Mouse (Mus musculus): ENCODE data around the gene Dmwd.
A peak's percentile ranks its signal among the peaks of the same experiment; 100 is the strongest.

Gene Dmwd

DNA sequence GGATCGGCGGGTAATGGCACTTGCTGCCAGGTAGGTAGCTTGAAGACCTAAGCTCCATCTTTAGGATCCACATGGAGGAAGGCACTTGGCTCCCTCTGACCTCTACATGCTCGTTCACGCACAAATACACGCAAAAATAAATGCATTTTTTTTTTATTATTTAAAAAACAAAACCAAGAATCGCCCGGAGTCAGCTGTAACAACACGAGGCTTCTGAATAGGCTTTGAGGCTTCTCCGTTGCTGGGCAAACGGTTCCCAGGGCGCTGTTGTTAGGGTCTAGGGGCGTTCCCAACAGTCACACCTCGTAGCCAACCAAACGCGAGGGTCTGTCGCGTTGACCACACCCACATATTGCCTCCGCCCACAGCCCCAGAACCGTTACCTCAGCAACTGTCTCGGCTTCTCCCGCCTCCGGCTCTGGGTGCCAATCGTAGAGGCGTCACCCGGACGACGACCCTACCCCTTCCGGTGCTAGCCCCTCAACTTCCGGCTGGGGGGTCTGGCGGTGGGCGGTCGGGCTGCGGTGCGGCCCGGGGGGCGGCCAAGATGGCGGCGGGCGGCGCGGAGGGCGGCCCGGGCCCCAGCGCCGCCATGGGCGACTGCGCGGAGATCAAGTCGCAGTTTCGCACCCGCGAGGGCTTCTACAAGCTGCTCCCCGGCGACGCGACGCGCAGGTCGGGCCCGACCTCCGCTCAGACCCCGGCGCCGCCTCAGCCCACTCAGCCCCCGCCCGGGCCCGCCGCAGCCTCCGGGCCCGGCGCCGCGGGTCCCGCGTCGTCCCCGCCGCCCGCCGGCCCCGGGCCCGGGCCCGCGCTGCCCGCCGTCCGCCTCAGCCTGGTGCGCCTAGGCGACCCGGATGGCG is at the start of gene Dmwd:
Gene Dmwd (plus strand): TSS at position 505 of the 863 bp plus-strand sequence.
- Histone ChIP-seq H3K27me3 (ENCODE audit: insufficient read depth, low read length) (no peaks in the 10 kb centered on the region), H3K9me3 (ENCODE audit: low read length) (no peaks in the 10 kb centered on the region), H3K4me3 (replicated peaks; ENCODE audit: low read length) (peak within 1 kb of the TSS; percentile 94), H3K4me1 (replicated peaks; ENCODE audit: low read depth, low read length) (peaks cover 66% of the 10 kb centered on the region), H3K36me3 (ENCODE audit: insufficient read depth, low read length) (peaks cover 34% of the 10 kb centered on the region)
- TF ChIP-seq POU5F1 (IDR thresholded peaks at IDR 0.05; ENCODE audit: borderline replicate concordance, low read length) = no peak
- no peak for TF ChIP-seq CTCF (conservative IDR thresholded peaks at IDR 0.05; ENCODE audit: low read length)
- TF ChIP-seq NANOG (IDR thresholded peaks at IDR 0.05; ENCODE audit: borderline replicate concordance, low read length) = no peak

DNA sequence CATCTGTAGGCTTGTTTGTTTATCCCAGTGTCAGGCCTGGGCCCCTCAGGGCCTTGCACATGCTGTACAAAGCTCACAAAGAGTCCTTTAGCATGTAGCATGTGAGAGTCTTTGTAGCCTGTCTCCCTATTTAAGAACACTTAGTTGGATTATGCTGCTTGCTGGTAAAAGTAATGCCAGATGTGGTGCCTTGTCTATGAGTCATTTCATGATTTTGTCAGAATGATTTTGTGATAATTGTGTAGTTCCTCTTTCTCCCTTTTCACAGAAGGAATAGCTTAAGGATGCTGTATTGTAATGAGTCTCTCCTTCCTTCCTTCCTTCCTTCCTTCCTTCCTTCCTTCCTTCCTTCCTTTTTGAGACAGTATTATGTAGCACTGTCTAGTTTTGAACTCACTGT is 48.0 kb upstream of the Dmwd start:
- H3K27me3 ChIP-seq (ENCODE audit: insufficient read depth, low read length) = peaks cover 3% of the 10 kb centered on the region
- peaks cover 53% of the 10 kb centered on the region for H3K36me3 ChIP-seq (ENCODE audit: insufficient read depth, low read length)
- no peak for TF ChIP-seq CTCF (conservative IDR thresholded peaks at IDR 0.05; ENCODE audit: low read length)
- no peak for TF ChIP-seq NANOG (IDR thresholded peaks at IDR 0.05; ENCODE audit: borderline replicate concordance, low read length)
- no peak for TF ChIP-seq POU5F1 (IDR thresholded peaks at IDR 0.05; ENCODE audit: borderline replicate concordance, low read length)
- H3K4me3 ChIP-seq (replicated peaks; ENCODE audit: low read length) = no peak overlapping the region
- H3K9me3 ChIP-seq (ENCODE audit: low read length) = peaks cover 7% of the 10 kb centered on the region
- H3K4me1 ChIP-seq (replicated peaks; ENCODE audit: low read depth, low read length) = peaks cover 50% of the 10 kb centered on the region

DNA sequence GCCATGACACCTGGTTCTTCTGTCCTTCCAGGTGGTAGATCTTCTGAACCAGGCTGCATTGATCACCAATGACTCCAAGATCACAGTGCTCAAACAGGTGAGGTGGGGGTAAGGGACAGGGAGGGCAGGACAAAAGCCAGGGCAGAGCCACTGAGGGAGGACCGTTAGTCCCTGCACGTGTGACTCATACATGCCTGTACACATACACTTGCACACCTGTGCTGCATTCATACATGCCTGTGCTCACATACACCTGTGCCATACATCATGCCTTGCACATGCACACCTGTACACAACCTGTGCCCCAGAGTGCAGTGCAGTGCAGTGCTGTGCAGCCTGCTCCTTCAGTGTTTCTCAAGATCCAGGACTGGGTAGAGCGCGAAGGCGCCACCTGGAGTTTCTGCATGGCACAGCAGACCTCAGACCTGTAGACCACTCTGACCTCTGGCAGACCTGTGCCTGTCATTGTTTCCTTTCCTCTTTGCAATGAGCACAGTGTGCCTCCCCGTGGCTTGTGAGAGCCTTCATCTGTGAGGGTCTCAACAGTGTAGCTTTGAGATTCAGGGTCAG is 46.9 kb upstream of the Dmwd start:
- TF ChIP-seq POU5F1 (IDR thresholded peaks at IDR 0.05; ENCODE audit: borderline replicate concordance, low read length) = no peak
- peak; percentile 60 for TF ChIP-seq CTCF (conservative IDR thresholded peaks at IDR 0.05; ENCODE audit: low read length)
- Histone ChIP-seq H3K4me1 (replicated peaks; ENCODE audit: low read depth, low read length) (peaks cover 43% of the 10 kb centered on the region), H3K9me3 (ENCODE audit: low read length) (peaks cover 9% of the 10 kb centered on the region), H3K4me3 (replicated peaks; ENCODE audit: low read length) (no peak overlapping the region), H3K36me3 (ENCODE audit: insufficient read depth, low read length) (peaks cover 64% of the 10 kb centered on the region), H3K27me3 (ENCODE audit: insufficient read depth, low read length) (no peaks in the 10 kb centered on the region)

DNA sequence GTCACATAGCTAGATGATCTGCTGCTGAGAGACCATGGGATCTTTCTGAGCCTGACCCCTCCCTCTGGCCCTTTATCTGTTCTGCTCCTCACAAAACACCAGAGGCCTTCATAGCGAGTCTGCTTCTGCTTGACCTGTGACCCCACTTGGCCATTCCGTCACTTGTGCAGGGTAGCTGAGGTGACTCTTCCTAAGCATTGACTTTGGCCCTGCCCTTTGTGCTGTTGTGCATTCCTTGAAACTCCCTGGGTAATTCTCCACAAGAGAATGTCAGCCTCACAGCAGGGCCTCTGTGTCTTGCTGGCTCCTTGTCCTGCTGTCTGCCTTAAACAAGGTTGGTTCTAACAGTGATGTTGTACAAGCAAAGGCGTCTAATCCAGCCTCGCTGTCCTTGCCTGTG is 44.4 kb upstream of the Dmwd start:
- no peaks in the 10 kb centered on the region for H3K27me3 ChIP-seq (ENCODE audit: insufficient read depth, low read length)
- H3K36me3 ChIP-seq (ENCODE audit: insufficient read depth, low read length) = peaks cover 89% of the 10 kb centered on the region
- no peak for TF ChIP-seq POU5F1 (IDR thresholded peaks at IDR 0.05; ENCODE audit: borderline replicate concordance, low read length)
- no peak for TF ChIP-seq CTCF (conservative IDR thresholded peaks at IDR 0.05; ENCODE audit: low read length)
- TF ChIP-seq NANOG (IDR thresholded peaks at IDR 0.05; ENCODE audit: borderline replicate concordance, low read length) = no peak
- H3K9me3 ChIP-seq (ENCODE audit: low read length) = peaks cover 9% of the 10 kb centered on the region
- H3K4me3 ChIP-seq (replicated peaks; ENCODE audit: low read length) = no peak overlapping the region
- peaks cover 29% of the 10 kb centered on the region for H3K4me1 ChIP-seq (replicated peaks; ENCODE audit: low read depth, low read length)

DNA sequence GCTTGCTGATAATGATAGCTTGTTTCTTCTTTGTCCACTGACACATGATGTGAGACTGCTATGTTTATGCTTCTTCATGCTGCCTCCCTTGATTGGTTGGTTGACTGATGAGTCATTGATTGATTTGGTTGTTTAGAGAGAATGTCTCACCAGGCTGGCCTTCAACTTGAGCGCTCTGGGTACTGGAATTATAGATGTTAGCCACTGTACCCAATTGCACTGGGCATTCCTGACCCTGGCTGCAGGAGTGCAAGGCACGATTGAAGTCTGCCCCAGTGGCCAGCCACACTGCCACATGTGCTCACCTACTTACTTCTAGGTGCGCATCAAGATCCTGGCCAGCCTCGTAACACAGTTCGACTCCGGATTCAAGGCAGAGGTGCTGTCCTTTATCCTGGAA is 31.4 kb upstream of the Dmwd start:
- TF ChIP-seq NANOG (IDR thresholded peaks at IDR 0.05; ENCODE audit: borderline replicate concordance, low read length) (no peak), POU5F1 (IDR thresholded peaks at IDR 0.05; ENCODE audit: borderline replicate concordance, low read length) (no peak), CTCF (conservative IDR thresholded peaks at IDR 0.05; ENCODE audit: low read length) (no peak)
- Histone ChIP-seq H3K9me3 (ENCODE audit: low read length) (no peaks in the 10 kb centered on the region), H3K4me3 (replicated peaks; ENCODE audit: low read length) (no peak overlapping the region), H3K27me3 (ENCODE audit: insufficient read depth, low read length) (no peaks in the 10 kb centered on the region), H3K4me1 (replicated peaks; ENCODE audit: low read depth, low read length) (peaks cover 31% of the 10 kb centered on the region), H3K36me3 (ENCODE audit: insufficient read depth, low read length) (peaks cover 99% of the 10 kb centered on the region)

DNA sequence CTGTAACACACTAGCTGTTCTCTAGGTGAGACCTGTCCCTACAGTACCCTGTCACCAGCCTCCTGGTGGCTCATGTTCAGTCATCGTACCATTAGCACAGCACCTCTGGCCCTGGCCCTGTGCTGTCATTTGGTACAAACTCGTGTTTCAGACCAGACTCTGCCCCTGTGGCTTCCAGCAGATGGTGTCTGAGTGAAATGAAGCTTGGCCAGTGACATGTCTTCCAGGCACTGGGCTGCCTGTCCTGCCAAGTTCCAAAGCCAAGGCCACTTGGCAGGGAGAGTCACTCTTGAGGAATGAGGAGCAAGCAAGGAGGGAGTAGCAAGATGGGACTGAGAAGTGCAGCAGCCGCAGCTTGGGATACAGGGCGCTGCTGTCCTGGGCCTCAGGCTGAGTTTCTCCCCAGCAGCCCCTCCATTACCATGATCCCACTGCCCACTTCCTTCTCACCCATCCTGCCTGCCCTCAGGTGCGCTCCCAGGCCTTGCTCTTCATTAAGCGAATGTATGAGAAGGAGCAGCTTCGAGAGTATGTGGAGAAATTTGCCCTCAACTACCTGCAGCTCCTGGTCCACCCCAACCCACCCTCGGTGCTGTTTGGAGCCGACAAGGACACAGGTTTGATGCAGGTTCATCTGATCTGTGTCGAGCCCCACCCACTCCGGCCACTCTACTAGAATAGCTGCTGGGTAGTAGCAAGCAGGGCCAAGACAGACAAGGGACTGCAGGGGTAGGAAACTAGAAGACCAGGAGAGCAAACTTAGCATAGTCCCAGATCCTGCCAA is 29.5 kb upstream of the Dmwd start:
- H3K36me3 ChIP-seq (ENCODE audit: insufficient read depth, low read length) = peaks cover 99% of the 10 kb centered on the region
- H3K4me3 ChIP-seq (replicated peaks; ENCODE audit: low read length) = no peak overlapping the region
- H3K9me3 ChIP-seq (ENCODE audit: low read length) = no peaks in the 10 kb centered on the region
- TF ChIP-seq NANOG (IDR thresholded peaks at IDR 0.05; ENCODE audit: borderline replicate concordance, low read length) (no peak), CTCF (conservative IDR thresholded peaks at IDR 0.05; ENCODE audit: low read length) (no peak), POU5F1 (IDR thresholded peaks at IDR 0.05; ENCODE audit: borderline replicate concordance, low read length) (no peak)
- peaks cover 24% of the 10 kb centered on the region for H3K4me1 ChIP-seq (replicated peaks; ENCODE audit: low read depth, low read length)
- no peaks in the 10 kb centered on the region for H3K27me3 ChIP-seq (ENCODE audit: insufficient read depth, low read length)

DNA sequence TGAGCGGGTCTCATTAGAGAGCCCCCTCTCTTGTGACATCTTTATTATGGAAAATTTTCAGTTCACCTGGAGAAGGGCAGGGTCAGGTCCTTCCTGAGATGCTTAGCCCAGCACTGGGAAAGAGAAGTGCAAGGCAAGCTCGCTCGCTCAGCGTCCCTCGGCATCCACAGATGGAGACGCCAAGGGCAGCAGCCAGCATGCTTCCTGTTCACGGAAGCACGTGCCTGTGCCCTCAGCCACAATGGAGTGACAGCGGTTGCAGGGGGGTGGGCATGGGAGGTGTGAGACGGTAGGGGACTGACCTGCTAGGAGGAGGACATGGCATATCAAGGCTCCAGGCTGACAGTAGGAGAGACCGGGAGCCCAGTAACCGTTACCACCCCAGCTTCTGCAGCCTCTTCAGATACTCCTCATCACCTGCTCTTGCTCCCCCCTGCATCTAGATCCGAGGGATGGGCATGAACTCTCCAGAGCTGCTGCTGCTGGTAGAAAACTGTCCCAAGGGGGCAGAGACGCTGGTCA is 28.0 kb upstream of the Dmwd start:
- H3K9me3 ChIP-seq (ENCODE audit: low read length) = no peaks in the 10 kb centered on the region
- no peaks in the 10 kb centered on the region for H3K27me3 ChIP-seq (ENCODE audit: insufficient read depth, low read length)
- peaks cover 99% of the 10 kb centered on the region for H3K36me3 ChIP-seq (ENCODE audit: insufficient read depth, low read length)
- H3K4me3 ChIP-seq (replicated peaks; ENCODE audit: low read length) = no peak overlapping the region
- no peak for TF ChIP-seq POU5F1 (IDR thresholded peaks at IDR 0.05; ENCODE audit: borderline replicate concordance, low read length)
- TF ChIP-seq NANOG (IDR thresholded peaks at IDR 0.05; ENCODE audit: borderline replicate concordance, low read length) = no peak
- TF ChIP-seq CTCF (conservative IDR thresholded peaks at IDR 0.05; ENCODE audit: low read length) = no peak
- H3K4me1 ChIP-seq (replicated peaks; ENCODE audit: low read depth, low read length) = peaks cover 34% of the 10 kb centered on the region

DNA sequence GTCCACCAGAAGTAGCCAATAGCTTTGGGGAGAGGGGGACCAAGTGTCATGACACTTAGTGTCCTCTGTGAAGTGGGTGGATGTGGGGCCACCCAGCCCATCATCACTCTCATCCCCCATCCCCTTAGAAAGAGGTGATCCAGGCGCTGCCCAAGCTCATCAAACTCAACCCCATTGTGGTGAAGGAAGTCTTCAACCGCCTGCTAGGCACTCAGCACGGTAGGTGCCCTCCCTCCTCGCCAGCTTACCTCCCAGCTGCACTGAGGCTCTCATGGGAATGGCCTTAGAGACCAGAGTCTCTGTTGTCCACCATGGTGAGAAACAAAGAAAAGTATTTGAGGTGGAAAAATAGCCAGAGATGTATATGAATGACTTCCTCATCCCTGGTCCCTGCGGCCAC is 26.8 kb upstream of the Dmwd start:
- Histone ChIP-seq H3K36me3 (ENCODE audit: insufficient read depth, low read length) (peaks cover 94% of the 10 kb centered on the region), H3K9me3 (ENCODE audit: low read length) (no peaks in the 10 kb centered on the region), H3K4me3 (replicated peaks; ENCODE audit: low read length) (no peak overlapping the region), H3K27me3 (ENCODE audit: insufficient read depth, low read length) (no peaks in the 10 kb centered on the region), H3K4me1 (replicated peaks; ENCODE audit: low read depth, low read length) (peaks cover 42% of the 10 kb centered on the region)
- TF ChIP-seq NANOG (IDR thresholded peaks at IDR 0.05; ENCODE audit: borderline replicate concordance, low read length) = no peak
- TF ChIP-seq CTCF (conservative IDR thresholded peaks at IDR 0.05; ENCODE audit: low read length) = no peak
- TF ChIP-seq POU5F1 (IDR thresholded peaks at IDR 0.05; ENCODE audit: borderline replicate concordance, low read length) = no peak
